Mouse (Mus musculus): ENCODE results near the gene Fkrp. TPM values are rescaled to one million over a fixed set of nuclear protein-coding genes. Genes with fewer than 3 reads are reported as not detected.

Fkrp gene
- total and polyA plus RNA-seq, 2 experiments from 2014 or later = 37.8 to 54.6 TPM

DNA sequence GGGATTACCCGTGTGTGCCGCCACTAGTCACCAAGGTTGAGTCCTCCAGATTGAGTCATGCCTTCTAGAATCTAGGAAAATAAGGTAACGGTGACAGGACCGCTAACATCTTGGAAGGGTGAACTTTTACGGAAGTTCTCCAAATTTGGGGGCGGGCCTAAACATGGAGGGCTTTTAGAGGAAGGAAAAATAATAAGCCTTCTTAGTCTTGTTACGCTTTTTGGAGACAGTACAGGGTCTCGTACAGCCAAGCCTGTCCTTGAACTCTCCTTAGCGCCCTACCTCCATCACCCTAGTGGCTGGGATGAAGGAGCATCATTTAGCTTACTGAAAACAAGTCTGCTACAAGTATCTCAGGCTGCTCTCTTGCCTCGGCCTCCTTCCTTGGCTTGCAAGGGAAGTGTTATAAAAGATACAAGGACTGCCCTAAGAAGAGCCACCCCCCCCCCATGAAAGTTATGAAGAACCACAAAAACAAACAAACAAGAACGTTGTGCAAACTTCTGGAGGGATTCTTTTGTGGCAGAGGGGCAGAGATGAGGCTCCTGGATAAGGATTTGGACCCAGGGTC, 33.9 kb downstream of the Fkrp start:
- WGBS = 11% methylated on average over 11 of the region's 11 CpGs
- Histone ChIP-seq H3K4me1 (ENCODE audit: insufficient read depth) (no peaks in the 10 kb centered on the region; the same call in 1 of the 2 replicates), H3K4me3 (ENCODE audit: low read depth, low read length) (peak overlapping the region; percentile 42), H3K9ac (no peak overlapping the region), H3K4me2 (ENCODE audit: low read depth) (peak overlapping the region; percentile 83), H3K36me3 (ENCODE audit: insufficient read depth) (no peaks in the 10 kb centered on the region), H3K27me3 (ENCODE audit: insufficient read depth, low read length) (peaks cover 3% of the 10 kb centered on the region), H3K27ac (ENCODE audit: low read depth, low read length) (no peak overlapping the region), H3K9me3 (ENCODE audit: low read length) (no peaks in the 10 kb centered on the region)
- ATAC-seq (no peak), DNase-seq (no peak)
- no peak for TF ChIP-seq CTCF (IDR thresholded peaks at IDR 0.05; ENCODE audit: low read depth)

DNA sequence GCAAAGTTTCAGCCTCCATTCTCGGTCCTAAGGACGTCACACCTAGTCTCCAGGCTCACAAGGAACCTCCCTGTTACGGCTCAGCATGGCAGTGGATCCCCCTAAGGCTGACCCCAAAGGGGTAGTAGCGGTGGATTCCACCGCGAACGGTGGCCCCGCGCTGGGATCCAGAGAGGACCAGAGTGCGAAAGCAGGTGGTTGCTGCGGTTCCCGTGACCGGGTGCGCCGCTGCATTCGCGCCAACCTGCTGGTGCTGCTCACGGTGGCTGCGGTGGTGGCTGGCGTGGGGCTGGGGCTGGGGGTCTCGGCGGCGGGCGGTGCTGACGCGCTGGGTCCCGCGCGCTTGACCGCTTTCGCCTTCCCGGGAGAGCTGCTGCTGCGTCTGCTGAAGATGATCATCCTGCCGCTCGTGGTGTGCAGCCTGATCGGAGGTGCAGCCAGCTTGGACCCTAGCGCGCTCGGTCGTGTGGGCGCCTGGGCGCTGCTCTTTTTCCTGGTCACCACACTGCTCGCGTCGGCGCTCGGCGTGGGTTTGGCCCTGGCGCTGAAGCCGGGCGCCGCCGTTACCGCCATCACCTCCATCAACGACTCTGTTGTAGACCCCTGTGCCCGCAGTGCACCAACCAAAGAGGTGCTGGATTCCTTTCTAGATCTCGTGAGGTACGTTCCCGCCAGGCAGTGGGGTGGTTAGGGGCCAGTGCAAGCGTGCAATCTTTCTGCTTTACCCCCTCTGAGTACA, 34.5 kb downstream of the Fkrp start:
- Histone ChIP-seq H3K9ac (peak overlapping the region; percentile 44), H3K9me3 (ENCODE audit: low read length) (no peaks in the 10 kb centered on the region), H3K4me2 (ENCODE audit: low read depth) (peak overlapping the region; percentile 83), H3K4me1 (ENCODE audit: insufficient read depth) (no peaks in the 10 kb centered on the region; the same call in 1 of the 2 replicates), H3K27ac (ENCODE audit: low read depth, low read length) (no peak overlapping the region), H3K4me3 (ENCODE audit: low read depth, low read length) (peak overlapping the region; percentile 42), H3K27me3 (ENCODE audit: insufficient read depth, low read length) (peaks cover 3% of the 10 kb centered on the region), H3K36me3 (ENCODE audit: insufficient read depth) (no peaks in the 10 kb centered on the region)
- DNase-seq (peak; percentile 1), ATAC-seq (peak; percentile 28)
- TF ChIP-seq CTCF (IDR thresholded peaks at IDR 0.05; ENCODE audit: low read depth) = no peak
- under 1% methylated on average over 50 of the region's 60 CpGs for WGBS

DNA sequence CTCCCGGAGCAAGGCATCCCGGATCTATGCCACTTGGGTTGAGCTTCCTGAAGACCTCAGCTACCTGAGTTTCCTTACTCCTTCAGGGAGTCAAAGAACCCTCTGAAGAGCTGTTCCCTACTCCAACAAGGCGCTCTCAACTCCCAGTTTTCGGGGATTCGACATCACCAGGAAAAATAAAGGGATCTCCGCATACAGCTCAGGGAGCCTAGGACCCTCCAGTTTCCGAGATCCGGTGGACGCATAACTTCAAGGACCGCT, 35.0 kb downstream of the Fkrp start:
- TF ChIP-seq CTCF (IDR thresholded peaks at IDR 0.05; ENCODE audit: low read depth) = no peak
- peak overlapping the region; percentile 35; the same call in 1 of the 2 replicates for H3K9ac ChIP-seq
- H3K27ac ChIP-seq (ENCODE audit: low read depth, low read length) = no peak overlapping the region
- no peaks in the 10 kb centered on the region for H3K9me3 ChIP-seq (ENCODE audit: low read length)
- H3K4me3 ChIP-seq (ENCODE audit: low read depth, low read length) = peak overlapping the region; percentile 42
- no peaks in the 10 kb centered on the region; the same call in 1 of the 2 replicates for H3K4me1 ChIP-seq (ENCODE audit: insufficient read depth)
- H3K36me3 ChIP-seq (ENCODE audit: insufficient read depth) = no peaks in the 10 kb centered on the region
- under 1% methylated on average over 10 of the region's 10 CpGs for WGBS
- H3K4me2 ChIP-seq (ENCODE audit: low read depth) = peak overlapping the region; percentile 83
- ATAC-seq (peak; percentile 21), DNase-seq (peak; percentile 38)
- H3K27me3 ChIP-seq (ENCODE audit: insufficient read depth, low read length) = peaks cover 3% of the 10 kb centered on the region

DNA sequence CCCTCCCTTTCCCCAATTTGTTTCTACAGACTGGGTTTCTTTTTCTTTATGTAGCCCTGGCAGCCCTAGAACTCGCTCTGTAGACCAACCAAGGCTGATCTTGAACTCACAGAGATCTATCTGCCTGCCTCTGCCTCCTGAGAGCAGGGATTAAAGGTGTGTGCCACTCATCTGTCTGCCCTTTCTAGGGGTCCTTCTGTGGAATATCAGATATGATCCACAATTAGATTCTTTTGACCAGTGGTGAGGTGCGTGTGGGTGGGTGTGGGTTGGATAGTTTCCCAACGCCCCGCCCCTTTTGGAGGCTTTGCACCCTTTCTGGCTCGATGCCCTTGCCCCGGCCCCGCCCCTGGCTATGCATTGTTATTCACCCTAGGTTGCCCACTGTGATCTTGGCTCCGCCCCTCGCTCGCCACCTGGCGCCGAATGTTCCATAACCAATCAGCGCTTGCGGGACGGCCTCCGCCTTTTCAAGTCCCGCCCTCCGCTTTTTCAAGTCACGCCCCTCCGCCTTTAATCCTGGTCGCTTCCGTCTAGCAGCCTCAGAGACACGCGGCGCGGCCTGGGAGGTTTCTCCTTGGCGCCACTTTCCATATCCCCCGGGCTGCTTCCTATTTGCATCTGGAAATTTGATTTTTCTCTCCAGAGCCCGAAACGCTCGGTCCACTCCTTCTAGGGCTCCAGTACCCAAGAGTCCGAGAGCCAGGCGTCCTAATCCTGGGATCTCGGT, 35.5 kb downstream of the Fkrp start, which contains the start of gene Slc1a5:
Gene Slc1a5 (plus strand): TSS at position 516 of the 730 bp plus-strand sequence.
- WGBS = 3% methylated on average over 34 of the region's 34 CpGs
- Histone ChIP-seq H3K4me2 (ENCODE audit: low read depth) (peak within 1 kb of the TSS; percentile 83), H3K4me3 (ENCODE audit: low read depth, low read length) (peak within 1 kb of the TSS; percentile 42), H3K4me1 (ENCODE audit: insufficient read depth) (no peaks in the 10 kb centered on the region; the same call in 1 of the 2 replicates), H3K36me3 (ENCODE audit: insufficient read depth) (no peaks in the 10 kb centered on the region), H3K9me3 (ENCODE audit: low read length) (no peaks in the 10 kb centered on the region), H3K27ac (ENCODE audit: low read depth, low read length) (no peak within 1 kb of the TSS), H3K9ac (peak within 1 kb of the TSS; percentile 44), H3K27me3 (ENCODE audit: insufficient read depth, low read length) (peaks cover 3% of the 10 kb centered on the region)
- TF ChIP-seq CTCF (IDR thresholded peaks at IDR 0.05; ENCODE audit: low read depth) = 0 out of 2 replicates have a peak, but pooled peaks have one; percentile 12
- DNase-seq (peak; percentile 85), ATAC-seq (peak; percentile 84)

DNA sequence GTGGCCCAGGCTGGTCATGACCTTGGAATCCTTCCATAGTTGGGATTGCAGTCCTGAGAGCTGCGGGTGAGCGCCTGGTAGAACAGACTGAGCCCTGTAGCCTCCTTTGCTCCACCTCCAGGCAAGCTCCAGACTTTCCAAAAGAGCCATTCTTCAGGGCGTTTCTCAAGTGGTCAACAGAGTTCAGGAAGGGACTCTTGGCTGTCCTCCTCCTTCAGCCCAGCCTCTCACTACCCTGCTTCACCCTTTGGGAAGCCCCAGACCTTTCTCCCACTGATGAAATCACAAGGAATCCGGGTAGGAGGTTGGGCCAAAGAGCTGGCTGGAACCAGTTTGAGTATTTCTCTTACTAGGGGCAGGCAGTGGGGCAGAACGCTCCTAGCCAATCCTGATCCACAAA, 36.5 kb downstream of the Fkrp start:
- H3K9ac ChIP-seq = no peak overlapping the region
- no peaks in the 10 kb centered on the region; the same call in 1 of the 2 replicates for H3K4me1 ChIP-seq (ENCODE audit: insufficient read depth)
- 71% methylated on average over 5 of the region's 5 CpGs for WGBS
- H3K36me3 ChIP-seq (ENCODE audit: insufficient read depth) = no peaks in the 10 kb centered on the region
- H3K4me2 ChIP-seq (ENCODE audit: low read depth) = no peak overlapping the region
- H3K27me3 ChIP-seq (ENCODE audit: insufficient read depth, low read length) = peaks cover 3% of the 10 kb centered on the region
- H3K4me3 ChIP-seq (ENCODE audit: low read depth, low read length) = no peak overlapping the region
- H3K27ac ChIP-seq (ENCODE audit: low read depth, low read length) = no peak overlapping the region
- no peak for TF ChIP-seq CTCF (IDR thresholded peaks at IDR 0.05; ENCODE audit: low read depth)
- no peaks in the 10 kb centered on the region for H3K9me3 ChIP-seq (ENCODE audit: low read length)
- DNase-seq = no peak
- no peak for ATAC-seq

DNA sequence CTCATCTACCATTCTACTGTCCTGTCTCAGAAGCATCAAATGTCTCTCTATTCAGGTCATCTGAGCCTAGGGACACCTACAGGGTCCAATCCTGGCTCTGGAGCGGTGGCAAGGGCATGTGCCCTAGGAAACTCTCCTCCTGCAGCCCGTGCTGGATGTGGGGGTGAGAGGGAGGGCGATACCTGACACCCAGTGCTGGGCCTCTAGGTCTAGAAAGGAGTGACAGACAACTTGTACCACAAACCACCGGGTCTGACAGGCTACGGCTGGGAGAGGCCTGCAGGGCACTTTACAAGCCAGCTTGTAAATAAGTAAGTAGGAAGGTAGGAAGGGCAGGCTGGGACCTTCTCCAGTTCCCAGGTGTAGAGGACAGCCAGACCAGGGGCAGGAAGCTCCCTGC, 40.6 kb downstream of the Fkrp start:
- Histone ChIP-seq H3K36me3 (ENCODE audit: insufficient read depth) (no peaks in the 10 kb centered on the region), H3K4me1 (ENCODE audit: insufficient read depth) (no peaks in the 10 kb centered on the region), H3K27me3 (ENCODE audit: insufficient read depth, low read length) (no peaks in the 10 kb centered on the region), H3K4me2 (ENCODE audit: low read depth) (no peak overlapping the region), H3K9ac (no peak overlapping the region), H3K9me3 (ENCODE audit: low read length) (no peaks in the 10 kb centered on the region), H3K4me3 (ENCODE audit: low read depth, low read length) (no peak overlapping the region), H3K27ac (ENCODE audit: low read depth, low read length) (no peak overlapping the region)
- WGBS = 69% methylated on average over 5 of the region's 5 CpGs
- TF ChIP-seq CTCF (IDR thresholded peaks at IDR 0.05; ENCODE audit: low read depth) = no peak
- ATAC-seq (no peak), DNase-seq (no peak)

DNA sequence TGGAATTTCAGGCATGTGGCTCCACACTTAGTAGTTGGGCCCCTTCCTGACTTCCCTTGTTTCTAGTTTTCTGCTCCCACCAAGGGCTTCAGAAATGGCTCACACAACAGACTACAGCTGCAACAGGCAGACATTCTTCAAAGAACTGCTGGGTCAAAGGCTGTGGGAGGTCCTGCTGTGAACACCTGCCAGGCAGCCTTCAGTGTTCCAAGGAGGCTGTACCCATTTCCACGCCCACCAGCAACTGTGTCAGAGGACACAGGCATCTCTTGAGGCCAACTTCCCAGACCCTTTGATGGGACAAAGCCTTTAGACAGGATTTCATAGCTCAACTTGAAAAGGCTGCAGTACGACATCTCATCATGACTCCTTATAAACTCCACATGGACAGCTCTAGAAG, 50.1 kb downstream of the Fkrp start:
- ATAC-seq = no peak
- WGBS = 20% methylated on average over 2 of the region's 2 CpGs

More for the DNA sequence above, 50.1 kb downstream of the Fkrp start:
- TF ChIP-seq CTCF (IDR thresholded peaks at IDR 0.05; ENCODE audit: low read depth) = no peak
- DNase-seq = no peak
- Histone ChIP-seq H3K27ac (ENCODE audit: low read depth, low read length) (no peak overlapping the region), H3K9me3 (ENCODE audit: low read length) (no peaks in the 10 kb centered on the region), H3K27me3 (ENCODE audit: insufficient read depth, low read length) (no peaks in the 10 kb centered on the region), H3K4me3 (ENCODE audit: low read depth, low read length) (no peak overlapping the region), H3K4me2 (ENCODE audit: low read depth) (no peak overlapping the region), H3K4me1 (ENCODE audit: insufficient read depth) (no peaks in the 10 kb centered on the region), H3K36me3 (ENCODE audit: insufficient read depth) (no peaks in the 10 kb centered on the region), H3K9ac (no peak overlapping the region)

Data from forebrain, postnatal 0 days (tissue).